Mouse (Mus musculus) olfactory bulb, adult 2 months (tissue): ENCODE results near the gene Sec22c. TPM values are rescaled to one million over a fixed set of nuclear protein-coding genes. Genes with fewer than 3 reads are reported as not detected.

ENCODE experiments used
- H3K27ac ChIP-seq: fragments of 200-500 bp; 2 replicates; pipeline ENCODE4 v1.5.1; 2012; ENCODE audit warnings: low read depth, low read length; ENCODE audit not compliant: insufficient read depth
- H3K4me1 ChIP-seq: fragments of 200-500 bp; 2 replicates; pipeline ENCODE4 v1.6.1; 2012; ENCODE audit warnings: low read length; ENCODE audit not compliant: control insufficient read depth, insufficient read depth
- H3K4me3 ChIP-seq: fragments of 200-500 bp; 2 replicates; pipeline ENCODE4 v1.5.1; 2012; ENCODE audit warnings: mild to moderate bottlenecking, low read depth, low read length, moderate library complexity; ENCODE audit not compliant: insufficient read depth
- CTCF ChIP-seq: fragments of 200-500 bp; IDR thresholded peaks from 2 replicates; pipeline ENCODE4 v1.5.1; 2012; ENCODE audit warnings: low read depth, mild to moderate bottlenecking, low read length, moderate library complexity; ENCODE audit not compliant: insufficient read depth
- POLR2A ChIP-seq: fragments of 200-500 bp; IDR thresholded peaks from 2 replicates; pipeline ENCODE4 v1.6.1; 2012; ENCODE audit warnings: mild to moderate bottlenecking, low read depth, low read length, moderate library complexity; ENCODE audit not compliant: insufficient read depth
- WGBS: fragments of 180-500 bp; shearing (Covaris S2); methylation state at CpG from one replicate; pipeline ENCODE4 v1.1.7; 2018; 5-methylcytosine and 5-hydroxymethylcytosine counted together
- polyA plus RNA-seq: library from polyadenylated mRNA; stranded (reverse); fragments of >200 nt; gene quantifications from 2 replicates; pipeline ENCODE4 v1.2.4, GENCODE M21; 2012; ENCODE audit warnings: low replicate concordance; ENCODE audit not compliant: missing spikeins, insufficient read depth, insufficient read length

The Sec22c gene
- polyA plus RNA-seq, 1 experiment, result not detected

DNA sequence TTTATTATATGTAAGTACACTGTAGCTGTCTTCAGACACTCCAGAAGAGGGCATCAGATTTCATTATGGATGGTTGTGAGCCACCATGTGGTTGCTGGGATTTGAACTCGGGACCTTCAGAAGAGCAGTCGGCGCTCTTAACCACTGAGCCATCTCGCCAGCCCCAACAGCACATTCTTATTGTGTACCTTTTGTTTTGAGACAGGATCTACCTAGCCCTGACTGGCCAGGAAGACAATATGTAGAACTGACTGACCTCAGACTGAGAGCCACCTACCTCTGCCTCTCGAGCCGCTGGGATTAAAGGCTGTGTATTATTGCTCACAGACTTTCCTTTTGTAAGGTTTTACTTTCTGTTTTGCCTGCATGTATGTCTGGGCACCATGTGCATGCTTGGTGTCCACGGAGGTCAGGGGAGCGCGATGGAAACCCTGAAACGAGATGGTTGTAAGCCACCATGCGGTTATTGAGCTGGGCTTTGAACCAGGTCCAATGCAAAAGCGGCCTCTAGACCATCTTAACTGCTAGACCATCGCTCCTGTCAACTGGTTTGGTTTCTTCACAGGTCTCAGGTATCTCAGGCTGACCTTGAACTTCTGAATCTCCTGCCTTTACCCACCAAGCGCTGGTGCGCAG is 12.9 kb upstream of the Sec22c start:
- TF ChIP-seq CTCF (no peak), POLR2A (no peak)
- Histone ChIP-seq H3K4me1 (peaks cover 5% of the 10 kb centered on the region; the same call in 1 of the 2 replicates), H3K4me3 (peak overlapping the region; percentile 88), H3K27ac (peak overlapping the region; percentile 92)
- WGBS, result 66% methylated on average over 15 of the region's 15 CpGs

DNA sequence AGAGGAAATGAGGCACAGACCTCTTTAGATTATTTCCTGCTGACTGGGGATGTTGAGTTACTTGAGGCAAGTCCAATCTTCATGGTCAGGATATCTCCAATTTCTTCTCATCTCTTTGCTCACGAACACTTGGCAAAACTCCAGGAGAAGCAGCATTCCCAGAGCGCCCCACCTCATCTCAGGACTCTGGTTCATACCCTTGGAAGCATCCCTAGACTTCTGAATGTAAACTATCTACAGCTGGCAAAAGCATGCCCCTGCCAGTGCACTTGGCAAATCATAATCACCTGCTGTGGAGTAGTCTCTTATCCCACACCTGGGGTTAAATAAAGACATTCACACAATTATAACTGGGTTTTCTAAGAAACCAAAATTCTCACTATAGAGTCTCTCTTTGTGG is 11.8 kb upstream of the Sec22c start:
- Histone ChIP-seq H3K4me1 (peaks cover 5% of the 10 kb centered on the region; the same call in 1 of the 2 replicates), H3K27ac (no peak overlapping the region), H3K4me3 (no peak overlapping the region)
- WGBS, result 80% methylated on average over 2 of the region's 2 CpGs
- TF ChIP-seq POLR2A (no peak), CTCF (no peak)

DNA sequence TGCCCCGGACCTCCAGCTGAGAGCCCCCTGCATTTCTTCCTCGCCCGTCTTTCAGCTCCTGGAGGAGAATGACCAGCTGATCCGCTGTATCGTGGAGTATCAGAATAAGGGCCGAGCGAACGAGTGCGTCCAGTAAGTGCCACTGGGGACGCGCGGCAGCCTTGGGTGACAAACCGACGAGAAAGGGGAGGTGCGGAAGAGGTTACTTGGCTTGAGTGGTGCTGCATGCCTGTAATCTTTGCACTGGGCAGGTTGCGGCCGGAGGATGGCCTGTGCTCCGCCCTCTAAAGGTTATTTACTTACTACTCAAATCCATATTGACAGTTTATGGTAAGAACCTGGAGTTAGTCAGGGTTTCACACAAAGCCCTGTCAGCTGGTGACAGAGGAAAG is 5.3 kb upstream of the Sec22c start:
- H3K4me1 ChIP-seq, result peaks cover 5% of the 10 kb centered on the region
- TF ChIP-seq POLR2A (0 out of 2 replicates have a peak, but pooled peaks have one; percentile 4), CTCF (no peak)
- under 1% methylated on average over 18 of the region's 18 CpGs for WGBS
- H3K27ac ChIP-seq, result peak overlapping the region; percentile 48
- H3K4me3 ChIP-seq, result peak overlapping the region; percentile 87

DNA sequence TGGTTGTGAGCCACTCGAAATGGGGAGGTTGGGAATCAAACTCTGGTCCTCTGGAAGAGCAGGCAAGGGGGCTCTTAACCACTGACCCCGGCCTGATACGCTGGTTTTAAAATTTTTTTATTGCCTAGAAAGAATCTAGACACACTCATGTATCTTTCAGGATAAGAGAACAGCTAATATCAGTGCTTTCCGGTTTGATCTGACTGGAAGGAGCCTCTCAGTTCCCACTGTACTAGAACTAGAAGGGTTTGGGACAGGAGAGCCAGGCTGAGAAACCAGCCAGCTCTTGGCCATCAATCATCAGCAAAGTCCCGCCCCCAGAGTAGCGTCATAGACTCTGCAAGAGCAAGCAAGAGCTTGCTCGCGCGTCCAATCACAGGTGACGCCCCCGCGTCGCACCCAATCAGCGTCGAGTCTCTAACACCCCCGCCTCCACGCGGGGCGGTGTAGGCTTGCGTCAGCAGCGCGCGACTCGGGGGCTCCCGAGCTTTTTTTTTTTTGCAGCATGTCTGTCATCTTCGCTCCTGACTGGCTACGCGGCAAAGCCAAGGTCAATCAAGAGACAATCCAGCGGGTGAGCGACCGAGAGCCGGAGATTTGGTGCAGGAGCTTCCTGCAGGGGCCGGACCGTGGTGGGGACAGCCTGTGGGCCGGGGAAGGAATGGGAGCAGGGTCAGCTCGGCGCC is 4.8 kb upstream of the Sec22c start, which contains the start of gene Ss18l2:
Gene Ss18l2, plus strand, starts transcription at position 432 of the 686 bp plus-strand sequence.
- H3K4me3 ChIP-seq, result peak within 1 kb of the TSS; percentile 87
- H3K4me1 ChIP-seq, result peaks cover 11% of the 10 kb centered on the region
- TF ChIP-seq CTCF (no peak), POLR2A (peak; percentile 30; the same call in 1 of the 2 replicates)
- 5% methylated on average over 37 of the region's 37 CpGs for WGBS
- H3K27ac ChIP-seq, result peak within 1 kb of the TSS; percentile 48

DNA sequence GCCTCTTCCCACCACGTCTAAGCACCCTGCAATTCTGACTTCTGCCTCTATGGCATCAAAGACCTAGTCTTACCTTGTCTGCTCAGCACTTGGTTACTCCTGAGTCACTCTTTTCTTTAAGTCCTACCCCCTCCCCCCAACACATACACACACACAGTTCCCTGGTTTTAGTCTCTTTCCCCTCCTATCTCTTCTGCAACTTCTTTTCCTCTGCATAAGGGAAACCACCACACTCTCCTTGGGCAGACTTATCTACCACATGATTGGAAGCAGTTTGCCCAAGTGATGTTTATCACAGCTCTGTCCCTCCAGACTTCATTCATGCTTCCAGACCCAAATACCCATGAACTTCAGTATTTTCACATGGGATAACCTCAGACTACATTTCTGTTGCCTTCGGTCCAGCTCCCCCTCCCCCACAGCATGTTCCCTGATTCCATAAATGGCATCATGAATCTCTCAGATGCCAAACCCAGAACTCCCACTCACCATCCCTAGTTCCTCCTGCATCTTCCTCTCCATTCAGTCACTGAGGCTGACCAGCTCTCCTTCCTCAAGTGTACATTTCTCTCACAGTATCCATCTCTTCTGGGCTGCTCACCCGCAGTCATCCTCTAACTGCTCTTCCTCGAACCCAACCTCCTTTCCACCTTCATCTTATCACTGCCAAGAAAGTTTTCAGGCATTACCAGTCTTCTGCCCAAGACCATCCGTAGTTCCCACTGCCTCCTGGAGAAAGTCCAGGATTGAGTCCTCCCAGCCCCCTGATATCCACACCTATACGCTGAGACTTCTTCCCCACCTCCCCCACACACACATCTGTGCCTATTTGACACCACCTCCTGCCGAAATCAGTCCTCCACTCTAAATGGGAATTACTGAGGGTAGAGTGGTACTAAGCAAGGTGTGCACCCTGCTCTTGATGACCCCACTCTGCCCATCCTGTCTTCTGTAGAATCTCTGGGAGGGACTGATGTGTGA is 3.5 kb upstream of the Sec22c start:
- no peak overlapping the region for H3K4me3 ChIP-seq
- TF ChIP-seq CTCF, result no peak
- TF ChIP-seq POLR2A, result no peak
- H3K4me1 ChIP-seq, result peaks cover 15% of the 10 kb centered on the region
- H3K27ac ChIP-seq, result no peak overlapping the region
- 72% methylated on average over 7 of the region's 7 CpGs for WGBS

DNA sequence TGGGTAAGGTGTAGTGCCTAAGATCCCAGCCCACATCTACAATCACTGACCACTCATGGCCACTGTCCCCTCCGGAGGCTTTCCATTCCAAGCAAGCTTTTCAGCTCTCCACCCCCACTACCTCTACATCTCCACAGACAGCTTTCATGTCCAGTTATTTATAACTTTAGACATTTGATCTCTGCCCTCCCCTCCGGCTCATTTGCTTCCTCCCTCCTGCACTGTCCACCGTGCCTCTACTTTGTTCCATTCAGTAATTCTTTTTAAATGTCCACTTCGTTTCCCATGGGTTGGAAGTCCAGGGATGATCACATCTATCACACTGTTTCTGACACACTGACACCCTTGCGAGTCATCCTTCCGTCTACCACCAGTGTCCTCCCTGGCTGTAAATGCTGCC is 2.5 kb upstream of the Sec22c start:
- WGBS, result 72% methylated on average over 6 of the region's 6 CpGs
- H3K4me1 ChIP-seq, result peaks cover 18% of the 10 kb centered on the region
- H3K27ac ChIP-seq, result no peak overlapping the region
- TF ChIP-seq CTCF (no peak), POLR2A (no peak)
- no peak overlapping the region for H3K4me3 ChIP-seq

DNA sequence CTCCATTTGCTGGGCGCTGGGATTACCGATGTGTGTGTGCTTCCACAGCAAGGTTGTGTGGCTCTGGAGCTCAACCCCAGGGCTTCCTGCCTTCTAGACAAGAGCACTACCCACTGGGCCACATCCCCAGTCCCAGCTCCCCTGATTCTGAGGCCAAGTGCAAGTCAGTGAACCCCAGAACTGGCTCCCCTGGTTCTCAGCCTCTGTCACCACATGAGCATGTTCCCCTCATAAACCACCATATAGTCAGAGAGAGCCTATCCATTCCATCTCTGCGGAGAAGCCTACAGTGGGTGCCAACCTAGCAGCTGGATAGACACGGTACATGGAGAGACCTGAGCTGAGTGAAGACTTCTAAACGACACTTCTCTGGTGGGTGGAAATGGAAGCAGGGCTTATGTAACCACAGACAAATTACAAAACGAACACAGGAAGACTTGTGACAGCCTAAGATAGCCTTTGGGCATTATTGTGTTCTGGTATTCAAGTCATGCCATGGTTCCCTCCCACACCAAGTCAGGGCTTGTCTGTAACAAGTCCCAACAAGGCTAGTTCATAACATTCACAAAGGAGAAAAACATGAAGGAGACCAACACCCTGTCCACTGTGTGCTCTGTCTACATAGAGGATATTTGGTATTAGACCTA is 862 bp upstream of the Sec22c start:
- Histone ChIP-seq H3K4me1 (peaks cover 16% of the 10 kb centered on the region), H3K4me3 (no peak overlapping the region), H3K27ac (no peak overlapping the region)
- TF ChIP-seq POLR2A, result no peak
- no peak for TF ChIP-seq CTCF
- WGBS, result 79% methylated on average over 6 of the region's 6 CpGs

DNA sequence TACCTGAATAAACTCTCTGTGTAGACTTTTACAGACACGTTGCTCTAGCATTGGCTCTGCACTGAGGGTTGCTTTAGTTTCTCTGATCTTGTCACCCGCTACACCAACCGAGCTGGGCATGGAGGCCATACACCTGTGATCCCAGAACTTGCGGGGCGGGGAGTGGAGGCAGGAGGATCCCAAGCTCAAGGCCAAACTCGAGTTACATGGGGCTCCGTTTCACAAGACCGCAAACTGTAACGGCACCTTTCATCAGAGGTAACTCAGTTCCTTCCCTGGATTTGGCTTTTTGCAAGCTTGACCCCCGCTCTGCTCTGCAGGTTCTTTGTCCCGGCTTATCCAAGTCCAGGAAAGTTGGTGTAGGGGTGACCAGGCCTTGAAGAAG is 1.0 kb downstream of the Sec22c start:
- TF ChIP-seq CTCF, result no peak
- TF ChIP-seq POLR2A, result no peak
- Histone ChIP-seq H3K27ac (no peak overlapping the region), H3K4me1 (peaks cover 14% of the 10 kb centered on the region), H3K4me3 (peak overlapping the region; percentile 96)
- 26% methylated on average over 11 of the region's 11 CpGs for WGBS
